Mouse (Mus musculus) T-cell, adult 66 days (primary cell): Measurements from ENCODE around the gene Olfr1312. TPM values are rescaled to one million over a fixed set of nuclear protein-coding genes. Genes with fewer than 3 reads are reported as not detected.

Experiments used
- total RNA-seq, 2 experiments: library from RNA; stranded (reverse); gene quantifications; 3 replicates in 1 of 2; 4 replicates in 1 of 2; pipeline ENCODE4 v1.2.4; 2023

The Olfr1312 gene
- not detected for total RNA-seq

DNA sequence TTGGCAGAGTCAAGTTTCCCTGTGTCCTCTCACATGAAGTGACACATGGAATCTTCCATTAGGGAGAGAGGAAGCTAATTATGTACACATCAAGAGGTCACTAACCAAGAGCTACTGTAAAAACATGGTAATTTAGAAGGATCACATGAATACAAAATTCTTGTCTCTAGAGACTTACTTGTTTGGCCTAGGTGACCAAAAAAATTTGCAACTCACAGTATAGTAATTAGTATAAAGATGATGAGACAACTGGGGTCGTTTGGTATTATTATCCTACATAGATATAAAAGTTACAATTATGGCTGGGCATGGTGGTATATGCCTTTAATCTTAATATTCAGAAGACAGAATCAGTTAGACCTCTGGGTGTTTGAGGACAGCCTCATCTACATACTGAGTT is at the start of gene Olfr1312:
Gene Olfr1312 (minus strand): TSS at position 101 of the 400 bp plus-strand sequence.

GRCm38 (mm10) chr2:112096681-112097080 is 46.6 kb upstream of the Olfr1312 start, which contains the start of gene Olfr1314:
Gene Olfr1314 (minus strand): TSS chr2:112096781.

DNA sequence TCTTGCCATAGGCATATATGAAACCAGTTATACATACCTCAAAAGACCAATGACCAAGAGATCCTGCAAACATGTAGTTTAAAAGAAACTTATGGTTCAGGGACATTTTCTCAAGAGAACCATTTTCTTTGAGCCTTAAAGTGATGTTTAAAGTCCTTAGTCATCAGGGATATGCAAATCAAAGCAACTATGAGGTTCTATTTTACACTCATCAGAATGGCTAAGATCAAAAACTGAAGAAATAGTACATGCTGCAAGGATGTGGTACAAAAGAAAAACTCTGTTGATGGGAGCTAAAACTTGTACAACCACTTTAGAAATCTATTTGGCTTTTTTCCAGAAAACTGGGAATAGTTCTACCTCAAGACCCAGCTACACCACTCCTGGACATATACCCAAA is 27.7 kb upstream of the Olfr1312 start, which contains the start of gene Olfr1313:
Gene Olfr1313 (minus strand): TSS at position 101 of the 400 bp plus-strand sequence.

DNA sequence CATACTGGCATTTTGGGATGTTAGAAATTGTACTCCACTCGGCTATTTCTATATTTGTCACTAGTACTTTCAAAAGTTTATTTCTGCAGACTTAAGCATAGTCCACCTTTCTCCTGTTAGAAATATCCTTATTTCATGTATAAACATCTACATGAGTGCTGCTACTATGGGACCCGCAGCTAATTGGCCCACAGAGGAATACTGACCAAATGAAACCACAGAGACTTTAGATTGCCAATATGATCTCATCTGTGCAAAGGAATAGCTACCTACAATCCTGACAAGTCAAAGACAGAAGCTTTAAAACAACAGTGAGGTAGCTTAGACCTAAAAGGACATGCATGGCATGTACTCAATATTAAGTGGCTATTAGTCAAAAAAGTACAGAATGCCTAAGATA is 25.7 kb downstream of the Olfr1312 start, which contains the start of gene Olfr1311:
Gene Olfr1311 (minus strand): TSS at position 101 of the 400 bp plus-strand sequence.

DNA sequence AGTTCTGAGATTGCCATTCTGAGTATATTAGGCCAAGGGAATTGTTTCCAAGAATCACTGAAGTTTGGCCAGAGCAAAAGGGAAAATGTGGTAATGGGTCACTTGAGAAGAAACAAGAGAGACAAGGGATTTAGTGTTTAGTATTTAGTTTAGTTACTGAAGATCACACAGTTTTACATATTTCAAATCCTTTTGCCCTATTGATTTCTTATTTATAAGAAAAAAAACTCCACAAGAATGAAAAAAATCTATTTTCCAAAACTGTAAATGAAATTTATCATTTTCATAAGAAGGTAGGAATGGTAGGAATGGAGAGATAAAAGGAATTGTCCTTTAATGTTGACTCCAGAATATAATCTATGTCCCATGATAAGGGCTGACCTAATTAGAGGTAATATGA is 37.4 kb downstream of the Olfr1312 start, which contains the start of gene Olfr1310:
Gene Olfr1310 (minus strand): TSS at position 101 of the 400 bp plus-strand sequence.

GRCm38 (mm10) chr2:111990181-111990580 is 59.9 kb downstream of the Olfr1312 start, which contains the start of gene Olfr1309:
Gene Olfr1309 (minus strand): TSS chr2:111990281.

Other genes with a start within 250 kb of the Olfr1312 start
- not detected for gene Olfr1303, start 229.9 kb downstream of the Olfr1312 start, total RNA-seq
- gene Olfr1305, start 173.1 kb downstream of the Olfr1312 start, total RNA-seq, result not detected
- not detected for gene Olfr1306, start 134.0 kb downstream of the Olfr1312 start, total RNA-seq
- gene Olfr1307, start 100.8 kb downstream of the Olfr1312 start, total RNA-seq, result under 1 TPM; 0.15 to 0.17 TPM
- gene Olfr1308, start 85.3 kb downstream of the Olfr1312 start, total RNA-seq, result not detected
- not detected for gene Olfr1309, start 60.0 kb downstream of the Olfr1312 start, total RNA-seq
- not detected for gene Olfr1310, start 37.5 kb downstream of the Olfr1312 start, total RNA-seq
- not detected for gene Olfr1311, start 25.8 kb downstream of the Olfr1312 start, total RNA-seq
- not detected for gene Olfr1313, start 27.6 kb upstream of the Olfr1312 start, total RNA-seq
- not detected for gene Olfr1314, start 46.5 kb upstream of the Olfr1312 start, total RNA-seq
- gene Olfr1315-ps1, start 65.2 kb upstream of the Olfr1312 start, total RNA-seq, result not detected
- not detected for gene Olfr1316, start 84.7 kb upstream of the Olfr1312 start, total RNA-seq
- gene Olfr1317, start 90.1 kb upstream of the Olfr1312 start, total RNA-seq, result not detected
- not detected for gene Olfr1318, start 104.0 kb upstream of the Olfr1312 start, total RNA-seq
- 10 to 100 TPM; 60.3 TPM for gene Lpcat4, start 189.2 kb upstream of the Olfr1312 start, total RNA-seq
- not detected for gene Nutm1, start 209.1 kb upstream of the Olfr1312 start, total RNA-seq
- 10 to 100 TPM; 65.6 to 74.8 TPM for gene Nop10, start 211.7 kb upstream of the Olfr1312 start, total RNA-seq
- 100 to 1,000 TPM; 121 to 133 TPM for gene Slc12a6, start 215.6 kb upstream of the Olfr1312 start, total RNA-seq
- 1 to 10 TPM in 1 of 2 experiments, not detected in 1; 1.3 TPM for gene Gm21985, start 216.1 kb upstream of the Olfr1312 start, total RNA-seq